Mouse (Mus musculus): ENCODE data around the gene Adgrf5.
A peak's percentile ranks its signal among the peaks of the same experiment; 100 is the strongest.

GRCm38 (mm10) chr17:43460245-43461181 lies 100.3 kb downstream of the Adgrf5 start:
- TF ChIP-seq CTCF (IDR thresholded peaks at IDR 0.05; ENCODE audit: insufficient read depth, low read depth, low read length): peak; percentile 90
- no peak for TF ChIP-seq POLR2A (IDR thresholded peaks at IDR 0.05; ENCODE audit: insufficient read depth, low read depth, low read length)

All from olfactory bulb, adult 2 months (tissue).